Mouse (Mus musculus) erythroblast, embryonic 14.5 days (primary cell): ENCODE results near the gene Nfia.

Experiments
- GATA1 ChIP-seq: IDR thresholded peaks from 2 replicates; pipeline ENCODE4 v1.6.1; 2012; ENCODE audit warnings: low read length, inconsistent platforms, mixed read lengths
- TAL1 ChIP-seq: IDR thresholded peaks from 3 replicates; pipeline ENCODE4 v1.6.1; 2012; ENCODE audit warnings: low read length, inconsistent platforms, mixed read lengths

- TF ChIP-seq GATA1 = no peak
- TF ChIP-seq TAL1 = no peak
These were observed 91.7 kb downstream of the Nfia start for GRCm38 (mm10) chr4:97864276-97864675.
